Mouse (Mus musculus): Measurements from ENCODE around the gene Ash1l. TPM values are rescaled to one million over a fixed set of nuclear protein-coding genes. Genes with fewer than 3 reads are reported as not detected.

The Ash1l gene
- polyA plus RNA-seq (2016; fragmentation: Nextera tagmentation; extraction: Ambion mirVana), result 22.1 and 23.6 TPM in 2 replicates

GRCm38 (mm10) chr3:88950576-88951326, at the start of gene Ash1l, which contains the start of gene Dap3:
Ash1l (plus strand) TSS chr3:88950622.
Dap3 (minus strand) TSS chr3:88951181.
- Histone ChIP-seq H3K4me1 (peaks cover 36% of the 10 kb centered on the region), H3K27ac (peak within 1 kb of the TSS; percentile 100), H3K4me2 (peak within 1 kb of the TSS; percentile 74), H3K9ac (peak within 1 kb of the TSS; percentile 93), H3K4me3 (replicated peaks) (peak within 1 kb of the TSS; percentile 82), H3K27me3 (no peaks in the 10 kb centered on the region), H3K9me3 (no peaks in the 10 kb centered on the region), H3K36me3 (replicated peaks) (no peaks in the 10 kb centered on the region)
- under 1% methylated on average over 47 of the region's 64 CpGs for WGBS
- peak; percentile 83 for ATAC-seq (ENCODE audit: low FRiP score)

GRCm38 (mm10) chr3:88904803-88905202, 45.6 kb upstream of the Ash1l start:
- Histone ChIP-seq H3K36me3 (replicated peaks) (peaks cover 93% of the 10 kb centered on the region), H3K27me3 (no peaks in the 10 kb centered on the region), H3K9me3 (no peaks in the 10 kb centered on the region), H3K4me1 (no peaks in the 10 kb centered on the region), H3K4me3 (replicated peaks) (no peak overlapping the region), H3K4me2 (no peak overlapping the region), H3K27ac (no peak overlapping the region), H3K9ac (no peak overlapping the region)
- no peak for ATAC-seq (ENCODE audit: low FRiP score)
- 87% methylated on average over 3 of the region's 3 CpGs for WGBS

- peaks cover 96% of the 10 kb centered on the region for H3K36me3 ChIP-seq (replicated peaks)
- H3K9me3 ChIP-seq, result no peaks in the 10 kb centered on the region
- H3K4me3 ChIP-seq (replicated peaks), result no peak overlapping the region
- H3K9ac ChIP-seq, result no peak overlapping the region
- ATAC-seq (ENCODE audit: low FRiP score), result no peak
- WGBS, result 90% methylated on average over 6 of the region's 6 CpGs
- H3K4me1 ChIP-seq, result no peaks in the 10 kb centered on the region
- H3K27me3 ChIP-seq, result no peaks in the 10 kb centered on the region
- no peak overlapping the region for H3K27ac ChIP-seq
- H3K4me2 ChIP-seq, result no peak overlapping the region
Measured at GRCm38 (mm10) chr3:88905209-88905608, 45.2 kb upstream of the Ash1l start.

GRCm38 (mm10) chr3:88905741-88906140, 44.7 kb upstream of the Ash1l start:
- Histone ChIP-seq H3K27me3 (no peaks in the 10 kb centered on the region), H3K27ac (no peak overlapping the region), H3K36me3 (replicated peaks) (peaks cover 97% of the 10 kb centered on the region), H3K4me3 (replicated peaks) (no peak overlapping the region), H3K4me2 (no peak overlapping the region), H3K9ac (no peak overlapping the region), H3K4me1 (no peaks in the 10 kb centered on the region), H3K9me3 (no peaks in the 10 kb centered on the region)
- WGBS, result 90% methylated on average over 2 of the region's 2 CpGs
- no peak for ATAC-seq (ENCODE audit: low FRiP score)

GRCm38 (mm10) chr3:88906393-88907159, 43.8 kb upstream of the Ash1l start:
- Histone ChIP-seq H3K27ac (no peak overlapping the region), H3K4me3 (replicated peaks) (no peak overlapping the region), H3K9me3 (no peaks in the 10 kb centered on the region), H3K9ac (no peak overlapping the region), H3K27me3 (no peaks in the 10 kb centered on the region), H3K4me2 (no peak overlapping the region), H3K36me3 (replicated peaks) (peaks cover 98% of the 10 kb centered on the region), H3K4me1 (no peaks in the 10 kb centered on the region)
- 92% methylated on average over 6 of the region's 6 CpGs for WGBS
- no peak for ATAC-seq (ENCODE audit: low FRiP score)

- WGBS, result 93% methylated on average over 7 of the region's 7 CpGs
- no peak for ATAC-seq (ENCODE audit: low FRiP score)
- H3K9me3 ChIP-seq, result no peaks in the 10 kb centered on the region
- H3K27ac ChIP-seq, result no peak overlapping the region
- H3K9ac ChIP-seq, result no peak overlapping the region
- H3K4me2 ChIP-seq, result peak overlapping the region; percentile 75
- peak overlapping the region; percentile 77; the same call in 1 of the 2 replicates for H3K4me3 ChIP-seq (replicated peaks)
- peaks cover 47% of the 10 kb centered on the region for H3K36me3 ChIP-seq (replicated peaks)
- no peaks in the 10 kb centered on the region for H3K27me3 ChIP-seq
- peaks cover 17% of the 10 kb centered on the region for H3K4me1 ChIP-seq
Measured at GRCm38 (mm10) chr3:88912585-88912984, 37.8 kb upstream of the Ash1l start.

GRCm38 (mm10) chr3:88913511-88914383, 36.7 kb upstream of the Ash1l start, which contains the start of gene Msto1:
Msto1 (minus strand) TSS chr3:88913999.
- Histone ChIP-seq H3K27me3 (no peaks in the 10 kb centered on the region), H3K9ac (peak within 1 kb of the TSS; percentile 76), H3K36me3 (replicated peaks) (peaks cover 35% of the 10 kb centered on the region), H3K4me1 (peaks cover 17% of the 10 kb centered on the region), H3K4me3 (replicated peaks) (peak within 1 kb of the TSS; percentile 77), H3K4me2 (peak within 1 kb of the TSS; percentile 75), H3K9me3 (no peaks in the 10 kb centered on the region), H3K27ac (peak within 1 kb of the TSS; percentile 85)
- peak; percentile 98 for ATAC-seq (ENCODE audit: low FRiP score)
- under 1% methylated on average over 62 of the region's 62 CpGs for WGBS

GRCm38 (mm10) chr3:88914384-88914810, 36.0 kb upstream of the Ash1l start:
- no peaks in the 10 kb centered on the region for H3K9me3 ChIP-seq
- 28% methylated on average over 8 of the region's 8 CpGs for WGBS
- H3K27me3 ChIP-seq, result no peaks in the 10 kb centered on the region
- peaks cover 17% of the 10 kb centered on the region for H3K4me1 ChIP-seq
- peaks cover 29% of the 10 kb centered on the region for H3K36me3 ChIP-seq (replicated peaks)
- H3K4me2 ChIP-seq, result peak overlapping the region; percentile 75
- peak overlapping the region; percentile 76 for H3K9ac ChIP-seq
- peak overlapping the region; percentile 85 for H3K27ac ChIP-seq
- H3K4me3 ChIP-seq (replicated peaks), result peak overlapping the region; percentile 77
- ATAC-seq (ENCODE audit: low FRiP score), result no peak

GRCm38 (mm10) chr3:88918981-88919380, 31.4 kb upstream of the Ash1l start:
- ATAC-seq (ENCODE audit: low FRiP score), result no peak
- peaks cover 7% of the 10 kb centered on the region for H3K4me1 ChIP-seq
- H3K4me3 ChIP-seq (replicated peaks), result no peak overlapping the region
- H3K27ac ChIP-seq, result no peak overlapping the region
- 84% methylated on average over 13 of the region's 13 CpGs for WGBS
- no peak overlapping the region for H3K9ac ChIP-seq
- H3K36me3 ChIP-seq (replicated peaks), result peaks cover 32% of the 10 kb centered on the region
- H3K4me2 ChIP-seq, result no peak overlapping the region
- no peaks in the 10 kb centered on the region for H3K9me3 ChIP-seq
- H3K27me3 ChIP-seq, result no peaks in the 10 kb centered on the region

GRCm38 (mm10) chr3:88921411-88921810, 29.0 kb upstream of the Ash1l start:
- Histone ChIP-seq H3K4me3 (replicated peaks) (no peak overlapping the region), H3K9me3 (no peaks in the 10 kb centered on the region), H3K27ac (no peak overlapping the region), H3K4me1 (no peaks in the 10 kb centered on the region), H3K9ac (no peak overlapping the region), H3K4me2 (no peak overlapping the region), H3K36me3 (replicated peaks) (peaks cover 56% of the 10 kb centered on the region), H3K27me3 (no peaks in the 10 kb centered on the region)
- ATAC-seq (ENCODE audit: low FRiP score), result no peak
- WGBS, result 96% methylated on average over 9 of the region's 9 CpGs

- Histone ChIP-seq H3K9ac (no peak overlapping the region), H3K4me2 (no peak overlapping the region), H3K9me3 (no peaks in the 10 kb centered on the region), H3K36me3 (replicated peaks) (peaks cover 83% of the 10 kb centered on the region), H3K27ac (no peak overlapping the region), H3K4me3 (replicated peaks) (no peak overlapping the region), H3K4me1 (no peaks in the 10 kb centered on the region), H3K27me3 (no peaks in the 10 kb centered on the region)
- ATAC-seq (ENCODE audit: low FRiP score), result no peak
- WGBS, result 95% methylated on average over 8 of the region's 8 CpGs
Measured at GRCm38 (mm10) chr3:88923989-88924591, 26.3 kb upstream of the Ash1l start.
